Mouse (Mus musculus): ENCODE results near the gene Atp5mpl.

Atp5mpl gene

GRCm38 (mm10) chr12:111966683-111967173, at the start of gene Atp5mpl:
Gene Atp5mpl, minus strand, starts transcription at chr12:111966977.
- peak; percentile 98 for DNase-seq (ENCODE audit: low spot score)

DNA sequence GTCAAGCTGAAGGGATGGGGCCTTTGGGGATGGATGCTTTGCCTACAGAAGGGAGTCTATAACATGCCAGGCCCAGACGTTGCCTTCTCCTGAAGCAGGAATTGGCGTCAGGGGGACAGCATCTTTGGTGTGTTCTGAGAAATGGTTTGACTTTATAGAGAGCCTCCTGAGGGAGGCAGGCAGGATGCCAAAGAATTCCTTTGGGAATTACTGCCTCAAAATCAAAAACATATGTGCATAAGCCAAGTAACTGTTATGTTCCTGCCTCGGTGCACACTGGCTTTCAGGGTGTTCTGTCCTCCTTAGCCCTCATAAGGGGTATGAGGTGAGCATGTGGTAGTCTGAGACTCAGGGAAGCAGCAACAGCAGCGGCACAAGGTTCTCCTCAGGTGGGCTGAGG, 49.6 kb upstream of the Atp5mpl start:
- DNase-seq (ENCODE audit: low spot score) = no peak

GRCm38 (mm10) chr12:112013271-112013801, 46.6 kb upstream of the Atp5mpl start:
- no peak for DNase-seq (ENCODE audit: low spot score)

- DNase-seq (ENCODE audit: low spot score) = no peak
Measured at GRCm38 (mm10) chr12:112012511-112013270, 45.9 kb upstream of the Atp5mpl start.

GRCm38 (mm10) chr12:112001223-112001622, 34.4 kb upstream of the Atp5mpl start:
- DNase-seq (ENCODE audit: low spot score) = peak; percentile 17

DNA sequence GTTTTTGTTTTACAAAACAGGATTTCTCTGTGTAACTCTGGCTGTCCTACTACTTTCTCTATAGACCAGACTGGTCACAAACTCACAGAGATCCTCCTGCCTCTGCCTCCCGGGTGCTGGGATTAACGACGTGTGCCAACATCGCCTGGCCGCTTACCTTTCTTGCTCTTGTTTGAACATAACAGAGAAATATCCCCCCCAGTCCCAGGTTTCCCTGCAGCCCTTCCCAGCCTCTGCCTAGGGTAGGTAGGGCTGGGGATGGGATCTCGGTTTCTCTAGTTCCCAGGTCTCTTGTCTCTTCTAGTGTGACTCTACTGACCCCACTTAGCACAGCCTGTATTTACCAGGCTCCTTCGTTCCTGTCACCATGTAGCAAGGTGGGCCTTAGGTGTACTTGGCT, 33.0 kb upstream of the Atp5mpl start:
- no peak for DNase-seq (ENCODE audit: low spot score)

DNA sequence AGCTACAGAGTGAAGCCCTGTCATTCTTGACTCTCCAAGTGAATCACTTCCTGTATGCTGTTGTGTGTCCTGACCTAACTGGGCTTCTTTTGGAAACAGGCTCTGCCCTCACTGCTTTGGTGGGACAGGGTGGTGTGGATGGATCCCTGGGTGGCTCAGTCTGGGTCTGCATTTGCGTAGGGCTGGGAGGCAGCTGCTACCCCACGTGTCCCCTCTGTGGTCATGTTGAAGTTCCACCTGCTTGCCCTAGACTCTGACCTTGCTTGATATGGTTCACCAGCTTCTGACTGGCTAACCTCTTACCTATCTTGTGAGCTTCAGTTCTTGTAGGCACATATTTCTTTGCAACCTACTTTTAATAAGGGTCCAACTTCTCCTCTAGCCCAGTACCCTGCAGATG, 28.4 kb upstream of the Atp5mpl start:
- DNase-seq (ENCODE audit: low spot score) = no peak

DNA sequence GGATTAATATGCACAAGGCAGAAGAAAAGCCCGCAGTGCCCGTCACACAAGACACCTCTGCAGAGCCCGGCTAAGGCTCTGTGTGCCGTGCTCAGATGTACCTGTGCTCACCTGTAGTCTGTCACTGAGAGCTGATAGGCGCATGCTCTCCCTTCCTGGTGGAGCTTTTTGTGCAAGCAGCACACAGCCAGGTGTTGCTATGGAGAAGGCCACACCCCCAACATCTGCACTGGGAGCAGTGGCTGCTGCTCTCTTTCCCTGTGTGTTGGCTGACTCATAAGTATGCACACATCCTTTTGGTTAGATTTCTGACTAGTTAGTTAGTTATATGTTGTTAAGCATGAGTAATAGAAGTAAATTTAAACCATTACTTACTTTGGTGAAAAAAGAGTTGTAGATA, 25.8 kb upstream of the Atp5mpl start:
- no peak for DNase-seq (ENCODE audit: low spot score)

DNA sequence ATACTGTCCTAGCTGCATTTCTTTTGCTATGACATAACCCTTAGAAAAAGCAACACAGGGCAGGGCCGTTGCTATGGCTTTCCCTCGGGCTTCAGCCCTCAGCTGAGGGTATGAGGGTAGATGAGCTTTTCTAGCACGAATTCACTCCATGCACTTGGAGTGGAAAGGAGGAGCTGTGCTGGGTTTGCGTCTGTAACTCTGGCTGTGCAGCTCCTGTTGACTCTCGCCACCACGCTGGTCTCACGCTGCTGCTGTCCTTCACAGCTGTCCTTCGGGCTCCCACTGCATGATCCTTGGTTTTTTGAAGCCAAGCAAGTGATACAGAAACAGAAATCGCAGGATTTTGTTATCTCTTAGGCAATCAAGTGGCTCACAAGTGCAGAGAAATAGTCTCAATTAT, 20.0 kb upstream of the Atp5mpl start:
- no peak for DNase-seq (ENCODE audit: low spot score)

- DNase-seq (ENCODE audit: low spot score) = no peak
Measured at GRCm38 (mm10) chr12:111983165-111983564, 16.4 kb upstream of the Atp5mpl start.

- no peak for DNase-seq (ENCODE audit: low spot score)
Measured at GRCm38 (mm10) chr12:111981831-111982230, 15.1 kb upstream of the Atp5mpl start.

GRCm38 (mm10) chr12:111980887-111981367, 14.2 kb upstream of the Atp5mpl start, which contains the start of gene Rd3l:
Gene Rd3l, minus strand, starts transcription at chr12:111981317.
- no peak for DNase-seq (ENCODE audit: low spot score)

- DNase-seq (ENCODE audit: low spot score) = no peak
Measured at GRCm38 (mm10) chr12:111978274-111978673, 11.5 kb upstream of the Atp5mpl start.

GRCm38 (mm10) chr12:111977138-111977537, 10.4 kb upstream of the Atp5mpl start:
- no peak for DNase-seq (ENCODE audit: low spot score)

- no peak for DNase-seq (ENCODE audit: low spot score)
Measured at GRCm38 (mm10) chr12:111974578-111974977, 7.8 kb upstream of the Atp5mpl start.

GRCm38 (mm10) chr12:111972504-111972903, 5.7 kb upstream of the Atp5mpl start:
- no peak for DNase-seq (ENCODE audit: low spot score)

DNA sequence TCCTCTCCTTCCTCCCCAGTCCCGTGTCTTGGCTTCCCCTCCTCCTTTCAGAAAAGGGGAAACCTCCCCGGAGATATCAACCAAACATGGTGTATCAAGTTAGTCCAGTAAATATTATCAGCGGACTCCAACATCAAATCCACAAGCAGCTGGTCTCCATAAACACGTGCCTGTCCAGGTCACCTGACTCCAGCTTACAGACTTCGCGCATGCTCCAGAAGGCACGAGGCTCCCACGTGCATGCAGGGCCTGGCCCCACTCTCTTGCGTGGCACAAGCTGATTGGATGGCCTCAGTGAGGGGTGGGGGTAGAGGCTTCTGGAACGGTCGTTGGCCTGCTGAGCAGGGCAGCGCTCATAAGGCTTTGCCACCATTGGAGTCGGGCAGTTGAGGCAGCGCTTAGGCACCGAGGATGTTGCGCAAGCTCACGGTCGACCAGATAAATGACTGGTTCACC, 4.5 kb upstream of the Atp5mpl start, which contains the start of gene Tdrd9:
Gene Tdrd9, plus strand, starts transcription at position 329 of the 456 bp plus-strand sequence.
- DNase-seq (ENCODE audit: low spot score) = no peak

DNA sequence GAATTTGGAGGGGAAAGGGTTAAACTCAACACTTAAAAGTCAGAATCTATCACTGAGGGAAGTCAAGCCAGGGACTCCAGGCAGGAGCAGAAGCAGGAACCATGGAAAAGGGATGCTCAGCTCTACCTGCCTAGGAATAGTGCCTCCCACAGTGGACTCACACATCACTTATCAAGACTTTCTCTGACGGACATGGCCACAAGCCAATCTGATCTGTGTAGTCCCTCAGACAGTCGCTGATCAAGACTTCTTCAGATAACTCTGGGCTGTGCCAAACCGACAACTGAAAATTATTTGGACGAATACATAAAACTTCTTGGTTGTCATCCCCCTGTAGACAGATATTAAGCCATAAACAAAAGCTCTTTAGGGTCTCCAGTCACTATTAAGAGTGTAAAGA, 3.3 kb upstream of the Atp5mpl start:
- DNase-seq (ENCODE audit: low spot score) = no peak

GRCm38 (mm10) chr12:111963339-111963738, 3.4 kb downstream of the Atp5mpl start:
- no peak for DNase-seq (ENCODE audit: low spot score)

DNA sequence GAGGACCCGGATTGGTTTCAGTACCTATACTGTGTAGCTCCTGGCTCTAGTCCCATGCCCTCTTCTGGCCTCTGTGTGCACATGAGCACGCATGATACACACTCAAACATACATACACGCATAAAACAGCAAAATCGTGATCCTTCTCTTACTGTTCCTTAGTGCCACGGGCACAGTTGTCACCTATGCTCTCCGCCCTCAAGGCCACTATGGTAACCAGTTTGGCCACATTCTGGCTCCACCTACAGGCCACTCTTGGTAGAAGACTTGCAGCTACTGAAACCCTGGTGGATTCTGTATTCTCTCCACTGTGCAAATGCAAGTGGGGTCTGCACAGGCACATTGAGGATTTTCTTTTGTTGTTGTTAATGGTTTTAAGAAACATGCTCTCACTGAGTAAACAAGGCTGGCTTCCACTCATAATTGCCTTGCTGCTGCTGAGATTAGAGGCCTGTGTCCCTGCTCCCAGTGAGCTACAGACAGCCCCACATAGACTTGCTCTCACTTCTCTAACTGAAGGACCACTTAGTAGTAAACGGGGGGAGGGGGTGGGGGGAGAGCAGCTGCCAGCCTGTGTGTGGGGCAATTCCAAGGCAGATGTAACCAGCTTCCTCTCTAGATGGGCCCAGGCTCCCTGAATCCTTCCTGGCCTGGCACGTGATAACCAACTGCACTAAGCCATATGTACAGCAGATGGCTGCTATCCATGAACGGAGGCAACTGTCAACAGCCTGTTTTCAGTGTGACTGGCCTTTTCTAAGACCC, 8.5 kb downstream of the Atp5mpl start:
- peak; percentile 48 for DNase-seq (ENCODE audit: low spot score)

- no peak for DNase-seq (ENCODE audit: low spot score)
Measured at GRCm38 (mm10) chr12:111956173-111956572, 10.6 kb downstream of the Atp5mpl start.

- no peak for DNase-seq (ENCODE audit: low spot score)
Measured at GRCm38 (mm10) chr12:111951701-111952100, 15.1 kb downstream of the Atp5mpl start.
